Mouse (Mus musculus) ES-CJ7 (cell line): Measurements from ENCODE around the gene Gm11985.
A peak's percentile ranks its signal among the peaks of the same experiment; 100 is the strongest.

ENCODE experiments used
- DNase-seq: peaks from one replicate; pipeline ENCODE4 v3.0.0; 2011; ENCODE audit warnings: low read depth, low spot score

Gm11985 gene

DNA sequence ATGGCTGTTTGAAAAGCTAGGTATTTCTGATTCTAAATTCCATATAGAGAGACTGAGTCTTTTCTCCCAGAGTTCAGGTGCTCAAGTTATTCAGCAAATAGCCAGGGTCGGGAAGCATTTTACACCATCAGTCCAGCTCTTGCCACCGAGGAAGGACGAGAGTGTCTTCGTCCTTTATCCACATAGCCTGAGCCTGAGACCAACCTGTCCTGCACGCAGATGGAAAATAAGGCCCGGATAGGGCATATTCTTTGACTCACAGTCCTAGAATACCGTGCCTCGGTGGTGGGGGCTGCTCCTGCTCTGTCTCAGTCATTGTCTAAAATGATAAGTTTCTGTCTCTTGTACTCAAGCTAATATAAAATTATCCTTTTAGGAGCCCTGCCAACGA lies 12.0 kb upstream of the Gm11985 start:
- no peak for DNase-seq

DNA sequence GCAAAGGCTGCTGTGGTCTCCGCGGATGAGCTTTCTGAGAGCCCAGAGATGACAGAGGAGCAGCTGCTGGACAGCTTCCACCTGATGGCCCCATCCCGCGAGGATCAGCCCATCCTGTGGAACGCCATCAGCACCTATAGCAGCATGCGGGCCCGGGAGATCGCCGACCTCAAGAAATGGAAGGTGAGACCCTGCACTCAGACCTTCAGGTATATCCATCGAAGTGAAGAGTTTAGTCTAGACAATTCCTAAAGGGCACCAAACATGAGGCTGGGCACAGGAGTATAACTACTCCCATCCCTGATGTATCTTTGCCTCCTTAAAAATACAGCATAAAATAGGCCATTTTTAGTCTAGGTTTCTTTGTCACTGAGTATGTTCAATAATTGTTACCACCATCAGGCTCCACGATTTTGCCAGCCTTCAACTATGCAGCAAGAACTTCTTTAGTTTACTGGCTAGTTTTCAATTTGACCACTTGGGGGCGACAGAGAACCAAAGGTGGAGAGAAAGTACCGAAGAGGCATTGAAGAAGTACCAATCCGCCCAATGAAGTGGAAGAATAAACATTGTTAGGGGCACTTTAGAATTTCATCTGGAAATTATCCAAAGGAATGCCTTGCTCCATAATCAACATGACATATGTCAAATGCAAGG lies 11.5 kb upstream of the Gm11985 start:
- DNase-seq: peak; percentile 71

DNA sequence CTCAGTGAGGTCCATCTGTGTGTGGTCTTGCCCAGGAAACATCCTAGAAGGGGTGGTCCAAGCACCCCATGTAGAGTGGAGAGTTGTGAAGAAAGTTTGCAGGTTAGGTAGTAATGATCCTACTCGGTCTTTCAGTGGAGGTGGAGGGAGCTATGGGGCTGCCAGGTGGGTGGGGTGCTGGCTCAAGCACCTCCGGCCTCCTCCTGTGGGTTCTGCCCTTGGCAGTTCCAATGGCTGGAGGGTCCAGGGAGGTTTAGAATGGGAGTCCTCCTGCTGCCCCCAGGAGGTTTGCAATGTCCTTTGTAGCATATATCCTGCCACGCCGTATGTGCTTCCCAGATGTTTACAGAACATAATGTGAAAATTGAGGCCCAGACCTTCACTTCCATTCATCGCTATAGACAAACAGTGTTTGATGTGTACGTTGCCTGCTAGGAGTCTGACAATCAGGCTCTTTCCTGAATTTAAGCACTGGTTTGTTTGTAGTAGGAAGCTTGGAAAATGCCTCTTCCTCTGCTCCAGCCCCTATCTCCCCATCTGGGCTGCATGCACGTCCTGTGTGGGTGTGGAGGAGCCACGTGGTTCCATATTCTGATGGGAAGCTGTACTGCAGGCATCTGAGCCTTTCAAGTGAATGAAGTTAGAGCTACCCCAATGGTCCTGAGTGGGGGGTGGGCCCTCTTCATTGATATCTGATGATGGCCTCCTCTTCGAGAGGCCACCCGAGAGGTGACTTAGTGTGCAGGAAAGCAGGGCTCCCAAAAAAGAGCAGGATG lies 10.3 kb upstream of the Gm11985 start:
- DNase-seq: no peak

DNA sequence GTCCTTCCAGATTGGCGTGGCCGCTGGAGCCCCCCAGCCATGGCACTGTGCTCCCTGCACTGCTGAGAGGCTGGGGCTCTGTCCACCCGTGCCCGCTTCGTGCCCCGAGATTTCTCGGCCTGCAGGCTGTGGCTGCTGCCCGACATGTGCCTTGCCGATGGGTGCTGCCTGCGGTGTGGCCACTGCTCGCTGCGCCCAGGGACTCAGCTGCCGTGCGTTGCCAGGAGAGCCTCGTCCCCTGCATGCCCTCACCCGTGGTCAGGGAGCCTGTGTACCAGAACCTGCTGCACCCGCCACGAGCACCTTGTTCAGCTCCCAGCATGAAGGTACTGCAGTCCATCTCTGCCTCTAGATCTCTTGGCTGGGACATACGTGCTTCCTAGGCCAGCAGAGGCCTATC lies 9.6 kb upstream of the Gm11985 start:
- no peak for DNase-seq

DNA sequence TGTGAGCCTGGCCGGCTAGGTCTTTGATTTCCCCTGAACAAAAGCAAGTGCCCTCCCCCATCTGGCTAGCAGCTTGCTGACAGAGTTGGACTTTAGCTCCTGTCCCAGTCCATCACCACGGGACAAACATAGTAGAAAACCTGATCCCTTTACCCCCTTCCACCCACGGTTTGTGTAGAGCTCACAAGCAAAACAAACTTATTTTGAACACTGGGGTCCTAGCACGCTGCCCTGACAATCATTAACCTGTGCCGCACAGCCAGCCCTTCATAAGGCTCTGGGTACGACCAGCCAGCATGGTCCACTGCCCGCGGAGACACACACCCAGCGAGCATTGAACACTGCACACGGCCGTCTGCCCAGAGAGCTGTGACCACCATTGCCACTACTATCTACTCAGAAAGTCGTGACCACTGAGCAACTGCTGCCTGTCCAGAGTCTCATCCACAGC lies 9.1 kb upstream of the Gm11985 start, which contains the start of gene Igfbp1:
TSS of gene Igfbp1 (plus strand) at position 292 of the 451 bp plus-strand sequence.
- DNase-seq: no peak

DNA sequence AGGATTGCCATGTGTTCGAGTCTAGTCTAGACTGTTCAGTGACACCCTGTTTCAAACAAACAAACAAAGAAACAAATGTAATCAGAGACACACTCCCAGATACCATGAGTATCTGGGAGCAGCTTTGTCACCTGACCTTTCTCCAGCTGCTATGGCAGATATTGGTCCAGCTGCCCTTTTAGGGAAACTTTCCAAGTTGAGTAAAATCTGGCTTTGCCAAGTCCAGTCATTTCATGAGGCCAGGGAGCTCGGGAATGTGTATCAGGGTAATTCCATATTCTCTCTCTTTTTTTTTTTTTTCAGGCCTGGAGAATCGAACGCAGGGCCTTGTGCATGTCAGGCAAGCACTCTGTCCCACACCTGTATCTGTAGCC lies 6.9 kb upstream of the Gm11985 start:
- no peak for DNase-seq

DNA sequence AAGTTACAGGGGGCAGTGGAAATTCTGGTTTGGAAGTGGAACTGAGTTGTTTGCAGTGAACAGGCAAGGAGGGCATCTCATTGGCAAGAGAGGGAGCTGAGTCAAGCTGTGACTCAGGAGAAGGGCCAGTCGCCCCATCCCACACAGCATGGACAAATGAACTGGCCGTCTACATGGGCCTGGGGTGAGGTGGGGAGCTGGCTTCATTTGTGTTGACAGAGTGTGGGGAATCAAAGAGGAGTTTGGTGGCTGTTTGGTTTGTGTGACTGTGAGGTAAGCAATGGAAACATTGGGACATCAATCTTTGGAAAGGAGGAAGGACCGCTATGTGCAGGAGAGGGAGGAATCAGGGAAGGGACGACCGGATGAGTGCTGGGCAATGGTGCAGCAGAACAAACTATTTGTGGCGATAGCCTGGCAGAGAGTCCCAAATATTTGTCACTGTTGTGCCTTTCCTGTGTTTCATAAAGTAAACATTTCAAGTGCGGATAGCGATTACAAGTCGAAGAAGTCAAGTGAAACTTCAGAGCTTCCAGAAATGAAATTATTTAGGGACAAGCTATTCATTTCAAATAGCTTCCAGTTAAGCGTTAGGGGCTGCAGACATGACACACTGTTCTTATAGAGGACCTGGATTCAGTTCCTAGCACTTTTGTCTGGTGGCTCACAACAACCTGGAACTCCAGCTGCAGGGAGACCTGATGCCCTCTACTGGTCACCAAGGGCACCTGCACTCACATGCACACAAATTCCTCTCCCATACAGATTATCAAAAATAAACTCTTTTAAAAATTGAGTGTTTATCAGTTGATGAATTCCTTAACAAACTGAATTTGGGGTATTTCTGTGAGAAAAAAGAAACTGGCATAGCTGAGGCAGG lies 6.3 kb upstream of the Gm11985 start:
- no peak for DNase-seq

DNA sequence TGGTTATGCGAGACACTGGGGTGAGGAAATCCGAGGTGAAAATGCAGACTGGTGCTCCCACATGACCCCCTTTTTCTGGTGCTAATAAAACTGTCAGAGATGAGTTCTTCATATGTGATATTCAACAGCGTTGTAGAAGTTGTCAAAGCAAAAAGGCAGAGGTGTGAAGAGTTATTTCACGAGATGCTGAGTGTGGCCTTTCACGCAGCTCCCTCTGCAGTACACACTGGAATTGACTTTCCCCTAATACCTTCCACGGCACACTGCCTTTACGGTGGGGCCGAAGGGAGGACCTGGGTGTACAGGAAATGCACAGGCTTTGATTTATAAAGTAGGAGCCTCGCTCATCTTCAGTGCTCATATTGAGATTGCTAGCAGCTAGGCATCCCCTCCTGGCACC lies 4.8 kb upstream of the Gm11985 start:
- no peak for DNase-seq

DNA sequence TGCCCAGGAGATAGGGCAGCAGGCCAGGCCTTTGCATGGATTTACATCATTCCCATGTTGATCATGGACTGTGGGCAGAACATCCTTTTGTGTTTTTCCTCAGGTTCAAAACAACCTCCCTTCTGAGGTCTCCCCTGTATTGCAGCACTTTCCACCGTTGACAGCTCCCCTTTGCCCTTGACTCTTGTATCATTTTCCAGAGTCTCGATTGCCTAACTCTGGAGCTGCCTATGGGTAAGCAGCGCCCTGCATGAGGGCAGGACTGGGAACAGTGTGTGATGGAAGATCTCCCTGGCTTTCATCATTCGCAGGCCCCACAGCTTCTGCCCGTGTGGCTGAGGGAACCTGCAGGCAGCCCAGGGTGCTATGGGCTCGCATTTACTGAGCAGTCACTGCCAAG lies 4.3 kb upstream of the Gm11985 start:
- no peak for DNase-seq

DNA sequence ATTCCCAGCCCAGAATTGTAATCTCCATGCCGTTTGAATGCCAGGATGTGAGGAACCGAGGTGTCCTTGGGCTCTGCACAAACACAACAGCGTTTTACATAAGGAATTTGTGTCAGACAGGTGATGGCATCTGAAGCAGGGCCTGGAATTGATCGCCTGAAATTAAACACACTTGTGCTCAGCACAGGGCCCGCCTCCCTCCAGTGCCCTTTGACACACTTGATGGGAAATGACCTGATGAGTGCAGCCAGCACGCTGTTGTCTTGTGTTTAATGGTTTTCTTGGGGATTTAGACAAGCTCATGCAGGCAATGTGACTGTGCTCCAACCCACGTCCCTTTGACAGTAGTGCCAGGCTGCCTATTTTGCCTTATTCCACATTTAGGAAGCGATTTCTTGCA lies 897 bp downstream of the Gm11985 start:
- no peak for DNase-seq

DNA sequence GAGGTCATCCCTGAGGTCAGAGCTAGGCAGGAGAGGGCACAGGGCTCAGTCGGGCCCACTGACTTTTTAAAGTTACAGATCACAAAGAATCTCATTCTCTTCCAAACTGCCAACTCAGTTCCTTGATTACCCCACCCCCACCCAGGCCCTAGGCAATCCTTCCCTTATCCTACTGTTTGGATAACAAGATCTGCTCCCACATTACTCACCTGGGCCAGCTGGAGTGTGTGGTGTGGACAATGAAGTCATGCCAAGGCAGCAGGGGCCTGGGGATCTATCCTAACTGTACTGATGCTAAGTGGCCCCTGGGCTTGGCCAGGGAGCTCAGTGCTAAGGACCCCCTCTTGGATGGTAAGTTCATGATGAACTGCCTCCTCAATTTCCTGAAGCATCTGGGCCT lies 3.9 kb downstream of the Gm11985 start:
- DNase-seq: no peak

DNA sequence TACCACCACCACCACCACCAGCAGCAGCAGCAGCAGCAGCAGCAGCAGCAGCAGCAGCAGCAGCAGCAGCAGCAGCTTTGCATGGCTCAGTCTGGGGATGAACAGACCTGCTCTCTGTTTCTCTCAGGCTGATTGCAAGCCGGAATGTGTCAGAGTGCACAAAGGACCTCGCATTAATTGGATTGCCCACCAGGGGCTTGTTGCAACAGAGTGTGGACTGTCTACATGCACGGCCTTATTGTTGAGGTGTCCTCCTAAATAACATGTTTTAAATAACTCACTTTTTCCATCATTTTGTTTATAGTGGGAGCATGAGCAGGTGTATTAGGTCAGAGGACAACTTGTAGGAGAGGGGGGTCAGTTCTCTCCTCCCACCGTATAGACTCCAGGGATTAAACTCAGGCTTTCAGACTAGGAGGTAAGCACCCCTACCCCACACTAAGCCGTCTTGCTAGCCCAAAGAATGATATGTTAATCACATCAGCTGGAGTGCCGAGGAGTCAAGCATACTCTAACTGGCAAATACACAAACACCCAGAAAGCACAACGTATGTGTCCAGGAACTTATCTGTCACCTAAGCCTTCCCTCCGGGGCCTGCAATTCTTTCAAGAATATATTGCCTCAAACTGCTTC lies 5.8 kb downstream of the Gm11985 start:
- no peak for DNase-seq

DNA sequence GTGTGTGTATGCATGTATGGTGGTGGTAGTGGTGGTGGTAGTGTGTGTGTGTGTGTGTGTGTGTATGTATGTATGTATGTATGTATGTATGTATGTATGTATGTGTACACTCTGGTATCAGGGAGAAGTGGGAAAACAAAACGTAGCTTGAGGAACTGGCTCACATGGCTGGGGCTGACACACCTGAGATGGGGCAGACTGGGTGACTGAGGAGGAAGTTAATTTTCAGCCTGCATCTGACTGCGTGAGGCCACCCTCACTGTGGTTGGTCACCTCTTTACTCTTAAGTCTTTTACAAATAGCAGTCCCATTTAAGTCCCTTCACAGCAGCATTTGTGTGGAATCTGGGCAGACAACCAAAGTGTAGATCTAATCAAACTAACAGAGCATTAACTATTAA lies 9.1 kb downstream of the Gm11985 start:
- no peak for DNase-seq

DNA sequence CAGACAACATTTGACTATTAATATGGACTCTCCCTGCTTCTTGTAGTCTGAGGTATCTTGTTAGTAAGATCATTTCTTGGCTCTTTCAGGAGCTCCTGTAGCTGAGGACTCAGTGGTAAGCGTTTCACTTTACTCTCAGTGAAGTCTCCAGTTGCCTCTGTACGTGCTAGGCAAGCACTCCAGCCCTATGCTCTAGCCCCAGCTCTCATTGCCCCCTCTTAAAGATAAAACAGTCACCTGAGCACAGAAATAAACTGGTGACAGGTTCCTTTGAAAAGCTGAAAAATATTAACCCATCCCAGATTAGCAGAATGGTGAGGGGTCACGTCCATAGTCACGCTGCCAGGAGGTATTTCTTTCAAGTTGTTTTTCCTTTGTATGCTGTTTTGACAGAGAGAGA lies 9.6 kb downstream of the Gm11985 start:
- DNase-seq: no peak

DNA sequence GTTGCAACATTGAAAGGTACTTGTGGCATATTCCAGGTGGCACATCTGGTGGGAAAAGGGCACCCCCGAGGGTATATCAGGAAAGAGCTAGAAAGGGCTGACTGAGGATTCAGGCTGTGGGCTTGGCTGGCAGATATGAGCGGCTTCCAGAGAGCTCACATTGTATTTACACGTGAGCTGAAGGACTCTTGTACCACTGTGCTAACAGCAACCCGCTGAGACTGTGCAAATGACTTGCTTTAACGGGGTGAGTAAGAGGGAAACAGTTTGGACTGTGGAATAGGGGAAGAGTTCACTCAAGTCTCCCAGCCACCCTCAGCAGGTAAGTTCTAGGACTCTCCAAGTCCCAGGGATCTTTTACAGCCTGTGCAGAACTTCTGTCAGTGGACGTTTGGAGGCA lies 14.7 kb downstream of the Gm11985 start:
- no peak for DNase-seq

DNA sequence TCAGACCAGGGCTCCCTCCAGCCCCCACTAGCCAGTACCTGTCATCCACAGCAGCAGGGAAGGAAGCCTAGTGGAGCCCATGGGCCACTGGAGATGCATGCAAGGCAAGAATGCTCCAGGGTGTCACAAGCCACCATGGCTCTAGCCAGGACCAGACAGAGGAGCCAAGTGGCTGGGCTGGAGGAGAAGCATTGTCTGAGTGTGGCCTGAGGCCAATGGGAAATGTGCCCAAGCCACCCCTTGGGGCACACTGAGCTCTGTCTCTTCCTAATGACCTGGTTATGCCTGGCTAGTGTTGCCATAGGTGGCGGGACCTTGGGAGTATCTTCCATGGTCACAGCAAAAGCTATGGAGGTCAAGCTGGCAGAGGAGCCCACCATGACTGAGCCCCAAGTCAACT lies 18.7 kb downstream of the Gm11985 start:
- no peak for DNase-seq

DNA sequence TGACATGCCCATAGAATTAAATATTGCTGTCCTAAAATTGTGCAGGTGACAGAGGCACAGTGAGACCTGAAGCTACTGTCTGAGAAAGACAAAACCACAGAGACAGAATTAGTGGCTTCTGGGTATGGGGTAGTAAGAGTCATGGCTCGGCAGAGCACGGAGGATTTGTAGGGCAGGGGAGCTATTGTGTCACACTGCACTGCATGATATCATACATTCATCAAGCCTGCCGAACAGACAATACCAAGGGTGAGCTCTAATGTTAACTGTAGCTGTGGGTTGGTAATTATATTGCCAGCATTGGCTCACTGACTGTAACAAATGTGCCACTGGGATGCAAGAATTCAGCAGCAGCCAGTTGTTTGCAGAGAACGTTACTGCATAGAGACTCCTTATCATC lies 24.0 kb downstream of the Gm11985 start:
- DNase-seq: no peak

DNA sequence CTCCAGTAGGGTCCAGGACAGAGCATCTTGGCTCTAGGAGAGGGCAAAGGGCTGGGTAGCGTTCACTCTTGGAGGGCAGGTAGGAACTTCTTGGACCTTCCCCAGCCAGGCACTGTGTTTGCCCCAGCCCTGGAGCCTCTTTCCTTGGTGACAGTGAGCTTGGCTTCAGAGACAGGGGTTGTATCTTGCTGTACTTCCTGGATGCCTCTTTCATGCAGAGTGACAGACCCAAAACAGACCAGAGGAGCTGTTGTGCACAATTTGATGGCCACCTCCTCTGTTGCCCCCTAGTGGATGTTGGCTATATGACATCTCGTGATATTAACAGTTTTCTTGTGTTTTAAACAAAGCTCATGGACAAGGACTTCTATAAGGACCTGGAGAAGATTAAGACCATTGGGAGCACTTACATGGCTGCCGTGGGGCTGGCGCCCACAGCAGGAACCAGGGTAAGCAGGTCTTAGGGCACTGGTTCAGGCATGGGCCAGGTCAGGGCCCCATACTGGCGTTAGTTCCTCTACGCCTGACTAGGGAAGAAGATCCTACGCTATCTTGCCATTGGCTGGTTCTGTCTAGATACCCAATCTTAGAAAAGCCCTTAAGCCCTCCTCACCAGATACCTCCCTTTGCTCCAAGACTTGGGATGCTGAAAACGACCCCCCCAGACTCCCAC lies 26.7 kb downstream of the Gm11985 start:
- peak; percentile 82 for DNase-seq

DNA sequence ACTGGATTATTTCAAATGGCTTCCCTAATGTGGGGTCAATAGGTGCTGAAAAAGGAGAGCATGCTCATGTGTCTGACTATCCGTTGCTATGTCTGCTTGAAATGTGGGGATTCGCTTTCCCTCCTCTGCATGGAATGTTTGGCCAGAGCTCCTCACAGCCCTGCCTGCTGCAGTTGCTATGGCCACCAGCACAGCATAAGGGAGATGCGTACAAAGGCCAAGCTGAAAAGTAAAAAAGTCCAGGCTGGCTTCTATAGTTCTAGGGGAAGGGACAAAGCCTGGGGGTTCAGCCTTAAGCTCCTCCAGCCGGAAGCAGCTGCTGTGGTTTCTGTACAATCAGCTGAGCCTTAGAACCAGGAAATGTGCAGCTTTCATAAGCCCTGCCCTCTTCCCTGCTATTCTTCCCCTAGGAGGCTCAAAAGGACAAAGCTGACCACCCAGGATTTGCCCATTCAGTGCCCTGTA lies 27.7 kb downstream of the Gm11985 start:
- no peak for DNase-seq

DNA sequence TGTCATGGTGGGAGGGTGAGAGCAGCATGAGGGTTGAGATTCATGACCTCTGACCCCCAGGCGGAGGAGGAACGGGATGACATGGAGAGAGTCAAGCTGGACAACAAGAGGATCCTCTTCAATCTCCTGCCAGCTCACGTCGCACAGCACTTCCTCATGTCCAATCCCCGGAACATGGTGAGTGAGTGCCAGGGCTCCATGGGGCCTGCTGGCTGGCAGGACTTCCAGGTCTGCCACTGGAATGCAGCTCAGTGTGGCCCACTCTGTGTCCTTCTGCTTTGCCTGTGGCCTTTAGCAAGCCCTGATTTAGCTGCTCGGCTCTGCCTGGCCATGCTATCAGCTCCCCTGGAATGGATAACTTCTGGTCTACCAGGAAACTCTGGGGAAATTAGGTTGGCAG lies 28.2 kb downstream of the Gm11985 start:
- no peak for DNase-seq

DNA sequence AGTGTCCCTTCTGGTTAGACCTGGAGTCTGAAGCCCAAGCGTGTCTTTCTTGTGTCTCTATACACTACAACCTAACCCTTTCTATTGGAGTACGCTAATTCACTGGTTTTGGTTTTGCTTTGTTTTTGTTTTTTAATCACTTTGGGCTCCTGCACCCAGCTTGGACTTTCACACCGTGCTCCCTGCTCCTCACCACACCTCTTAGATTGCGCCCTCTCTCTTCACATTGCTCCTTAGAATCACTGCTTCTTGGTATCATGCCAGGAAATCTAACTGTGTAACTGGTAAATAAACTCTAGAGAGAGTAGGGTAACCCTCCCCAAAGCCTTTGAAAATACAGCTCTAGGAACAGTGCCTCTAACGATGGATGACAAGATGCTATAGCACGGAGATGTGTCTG lies 30.2 kb downstream of the Gm11985 start:
- DNase-seq: no peak
